Mouse (Mus musculus) bone marrow macrophage, adult 2 months (primary cell): Measurements from ENCODE around the gene Pde1c.

Source experiments
- CTCF ChIP-seq: IDR thresholded peaks from 2 replicates; pipeline ENCODE4 v1.5.1; 2012; ENCODE audit warnings: low read depth, mild to moderate bottlenecking, low read length, moderate library complexity
- POLR2A ChIP-seq: IDR thresholded peaks from 2 replicates; pipeline ENCODE4 v1.6.1; 2012; ENCODE audit warnings: mild to moderate bottlenecking, low read depth, low read length, borderline replicate concordance

GRCm38 (mm10) chr6:56035054-56035453 is 533.8 kb downstream of the Pde1c start:
- TF ChIP-seq POLR2A (no peak), CTCF (no peak)
